Mouse (Mus musculus) heart, embryonic 11.5 days (tissue): ENCODE measurements around the gene Pde9a. TPM values are rescaled to one million over a fixed set of nuclear protein-coding genes. Genes with fewer than 3 reads are reported as not detected.

ENCODE experiments used
- ATAC-seq: fragments of 200-750 bp; cut with Nextera tagmentation; replicated peaks from 2 replicates; pipeline ENCODE4 v1.8.0; 2017; ENCODE audit warnings: moderate library complexity; ENCODE audit not compliant: insufficient number of reproducible peaks, low FRiP score, low TSS enrichment
- H3K27ac ChIP-seq: fragments of 300-500 bp; sonication (generic); 2 replicates; pipeline ENCODE4 v1.5.1; 2014; ENCODE audit warnings: mild to moderate bottlenecking, low read depth, low read length
- H3K27me3 ChIP-seq: fragments of 300-500 bp; sonication (generic); 2 replicates; pipeline ENCODE4 v1.6.1; 2014; ENCODE audit warnings: mild to moderate bottlenecking, low read length, mixed read lengths; ENCODE audit not compliant: control insufficient read depth, insufficient read depth
- H3K36me3 ChIP-seq: fragments of 300-500 bp; sonication (generic); 2 replicates; pipeline ENCODE4 v1.6.1; 2014; ENCODE audit warnings: mild to moderate bottlenecking, low read length, moderate library complexity, mixed read lengths; ENCODE audit not compliant: control insufficient read depth, insufficient read depth
- H3K4me1 ChIP-seq: fragments of 300-500 bp; sonication (generic); 2 replicates; pipeline ENCODE4 v1.6.1; 2014; ENCODE audit warnings: low read length; ENCODE audit not compliant: control insufficient read depth, insufficient read depth
- H3K4me2 ChIP-seq: fragments of 300-500 bp; sonication (generic); 2 replicates; pipeline ENCODE4 v1.6.1; 2014; ENCODE audit warnings: mild to moderate bottlenecking, moderate library complexity
- H3K4me3 ChIP-seq: fragments of 300-500 bp; sonication (generic); 2 replicates; pipeline ENCODE4 v1.5.1; 2014; ENCODE audit warnings: low read depth, low read length
- H3K9ac ChIP-seq: fragments of 300-500 bp; sonication (generic); 2 replicates; pipeline ENCODE4 v1.6.1; 2014; ENCODE audit warnings: mild to moderate bottlenecking, low read depth, low read length, moderate library complexity
- H3K9me3 ChIP-seq: fragments of 300-500 bp; sonication (generic); replicated peaks from 2 replicates; pipeline ENCODE4 v1.6.1; 2016; ENCODE audit warnings: low read length; ENCODE audit not compliant: control insufficient read depth
- WGBS: fragments of 180-500 bp; shearing (Covaris S2); extraction: QIAGEN DNeasy Blood & Tissue Kit; methylation state at CpG from one replicate; pipeline ENCODE4 v1.1.7; 2014; ENCODE audit not compliant: insufficient replicate concordance; 5-methylcytosine and 5-hydroxymethylcytosine counted together
- polyA plus RNA-seq: library from polyadenylated mRNA; unstranded; fragments of >200 nt; fragmentation: Nextera tagmentation; extraction: Ambion mirVana; gene quantifications from 2 replicates; pipeline ENCODE4 v1.2.1, GENCODE M21; 2014

Gene Pde9a
- polyA plus RNA-seq, 1 experiment from 2014 or later, result 7.1 TPM

GRCm38 (mm10) chr17:31510944-31511343 is 124.9 kb downstream of the Pde9a start:
- Histone ChIP-seq H3K4me1 (peaks cover 9% of the 10 kb centered on the region; the same call in 1 of the 2 replicates), H3K4me2 (peak overlapping the region; percentile 82), H3K27ac (no peak overlapping the region), H3K36me3 (peaks cover 8% of the 10 kb centered on the region; the same call in 1 of the 2 replicates), H3K4me3 (peak overlapping the region; percentile 79), H3K27me3 (no peaks in the 10 kb centered on the region), H3K9me3 (no peaks in the 10 kb centered on the region), H3K9ac (no peak overlapping the region)
- 93% methylated on average over 6 of the region's 6 CpGs for WGBS
- no peak for ATAC-seq

DNA sequence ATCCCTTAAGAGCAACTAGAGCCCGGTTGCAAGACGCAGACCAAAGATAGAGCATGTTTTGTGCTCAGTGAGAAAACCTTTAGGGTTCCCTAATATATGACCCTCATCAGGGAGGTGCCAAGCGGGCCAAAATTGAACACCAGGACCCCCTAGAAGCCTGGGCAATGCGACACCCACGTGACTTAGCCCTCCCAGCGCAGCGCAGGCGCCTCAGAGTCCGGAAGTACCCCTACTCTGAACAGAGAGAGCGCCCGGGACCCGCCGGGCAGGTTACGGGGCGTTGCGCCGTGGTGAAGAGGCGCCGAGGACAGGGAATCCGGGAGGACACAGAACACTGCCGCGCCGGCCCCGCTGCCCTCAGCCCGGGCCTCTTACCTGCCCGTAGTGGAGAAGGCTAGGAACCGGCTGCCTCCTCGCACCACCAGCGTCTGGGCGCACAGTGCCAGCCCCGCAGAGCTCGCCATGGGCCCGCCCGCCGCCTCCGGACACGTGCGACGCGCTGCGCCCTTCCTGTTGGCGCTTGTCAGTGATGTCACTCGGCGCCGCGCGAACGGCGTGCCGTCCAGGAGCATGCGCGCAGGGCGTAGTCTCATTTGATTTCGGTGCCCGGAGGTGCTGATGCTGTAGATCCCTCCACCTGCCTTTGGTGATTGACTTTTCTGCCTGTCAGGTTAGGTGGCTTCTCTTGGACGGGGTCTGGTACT is 125.9 kb downstream of the Pde9a start:
- ATAC-seq, result peak; percentile 91
- peak overlapping the region; percentile 84 for H3K9ac ChIP-seq
- peak overlapping the region; percentile 79 for H3K4me3 ChIP-seq
- H3K36me3 ChIP-seq, result peaks cover 8% of the 10 kb centered on the region; the same call in 1 of the 2 replicates
- H3K4me1 ChIP-seq, result peaks cover 9% of the 10 kb centered on the region; the same call in 1 of the 2 replicates
- peak overlapping the region; percentile 82 for H3K4me2 ChIP-seq
- H3K9me3 ChIP-seq, result no peaks in the 10 kb centered on the region
- under 1% methylated on average over 56 of the region's 56 CpGs for WGBS
- no peaks in the 10 kb centered on the region for H3K27me3 ChIP-seq
- peak overlapping the region; percentile 76 for H3K27ac ChIP-seq

- Histone ChIP-seq H3K4me2 (peak overlapping the region; percentile 82), H3K27ac (0 out of 2 replicates have a peak overlapping the region, but pooled peaks have one; percentile 76), H3K4me3 (peak overlapping the region; percentile 79), H3K36me3 (peaks cover 7% of the 10 kb centered on the region; the same call in 1 of the 2 replicates), H3K4me1 (peaks cover 9% of the 10 kb centered on the region; the same call in 1 of the 2 replicates), H3K9me3 (no peaks in the 10 kb centered on the region), H3K9ac (peak overlapping the region; percentile 84), H3K27me3 (no peaks in the 10 kb centered on the region)
- no peak for ATAC-seq
- WGBS, result 17% methylated on average over 6 of the region's 6 CpGs
Measured at GRCm38 (mm10) chr17:31512593-31512992, 126.6 kb downstream of the Pde9a start.

DNA sequence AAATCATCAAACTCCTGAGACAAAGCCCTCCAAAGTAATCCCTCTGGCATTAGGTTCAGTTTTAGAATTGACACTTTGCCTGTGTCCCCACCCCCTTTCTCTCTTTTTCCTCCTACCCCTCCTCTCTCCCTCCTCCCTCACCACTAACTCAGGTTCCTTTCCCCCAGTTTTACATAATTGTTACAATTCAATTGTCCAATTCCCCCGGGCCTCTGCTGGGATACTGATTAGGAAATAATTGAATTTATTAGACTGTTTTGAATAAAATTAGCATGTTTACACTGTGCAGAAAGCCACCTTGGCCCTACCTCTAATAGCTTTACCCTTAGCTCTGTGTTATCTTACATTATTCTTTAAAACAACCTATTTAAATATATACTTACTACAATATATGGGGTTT is 128.7 kb downstream of the Pde9a start:
- Histone ChIP-seq H3K27ac (no peak overlapping the region), H3K4me3 (no peak overlapping the region), H3K27me3 (no peaks in the 10 kb centered on the region), H3K9me3 (no peaks in the 10 kb centered on the region), H3K9ac (no peak overlapping the region), H3K36me3 (0 out of 2 replicates have a peak, but pooled peaks cover 3% of the 10 kb centered on the region), H3K4me2 (no peak overlapping the region), H3K4me1 (peaks cover 9% of the 10 kb centered on the region; the same call in 1 of the 2 replicates)
- 68% methylated on average over 1 of the region's 1 CpGs for WGBS
- no peak for ATAC-seq

GRCm38 (mm10) chr17:31519344-31519945 is 133.4 kb downstream of the Pde9a start:
- Histone ChIP-seq H3K9ac (peak overlapping the region; percentile 52; the same call in 1 of the 2 replicates), H3K27ac (peak overlapping the region; percentile 10; the same call in 1 of the 2 replicates), H3K9me3 (no peaks in the 10 kb centered on the region), H3K36me3 (peaks cover 6% of the 10 kb centered on the region; the same call in 1 of the 2 replicates), H3K4me3 (peak overlapping the region; percentile 97), H3K4me2 (peak overlapping the region; percentile 81), H3K27me3 (no peaks in the 10 kb centered on the region), H3K4me1 (peaks cover 7% of the 10 kb centered on the region; the same call in 1 of the 2 replicates)
- 1% methylated on average over 7 of the region's 7 CpGs for WGBS
- ATAC-seq, result peak; percentile 35; the same call in 1 of the 2 replicates

DNA sequence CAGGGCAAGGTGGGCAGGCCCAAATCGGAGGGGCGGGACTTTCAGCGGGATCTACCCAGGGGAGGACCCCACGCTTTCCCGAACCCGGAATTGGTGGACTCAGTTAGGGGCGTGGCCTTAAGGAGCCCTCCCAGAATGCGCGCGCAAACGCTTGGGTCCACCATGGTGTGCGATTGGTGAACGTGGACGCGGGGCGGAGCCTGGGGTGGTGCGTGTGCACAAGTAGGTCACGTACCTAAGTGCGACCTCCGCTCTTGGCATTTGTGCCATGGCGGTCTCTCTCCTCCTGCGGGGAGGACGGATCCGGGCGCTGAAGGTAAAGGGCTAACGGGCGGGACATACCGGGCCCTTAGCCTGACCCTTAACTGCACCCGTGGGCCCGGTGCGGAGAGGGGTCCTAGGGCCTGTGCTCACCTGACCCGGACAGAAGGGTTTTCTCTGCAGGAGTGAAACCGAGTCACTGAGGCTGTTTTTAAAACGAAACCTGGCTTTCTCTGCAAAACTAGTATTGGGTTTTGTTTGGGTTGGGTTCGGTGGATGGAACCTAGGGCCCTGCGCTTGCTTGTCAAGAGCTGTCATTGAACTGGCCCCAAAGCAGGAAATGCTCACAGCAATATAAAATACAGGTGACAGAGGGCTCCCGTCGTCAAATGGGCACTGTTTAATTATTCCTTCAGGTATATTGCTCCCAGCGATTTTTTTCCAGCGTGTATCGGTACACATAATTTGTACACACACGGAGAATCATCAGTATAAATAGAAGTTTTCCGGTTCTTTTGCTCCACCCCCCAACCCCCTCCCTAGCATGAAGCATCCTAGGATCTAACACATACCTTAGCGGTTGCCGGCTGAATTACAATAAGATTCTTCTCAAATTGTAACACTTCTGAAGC is 134.2 kb downstream of the Pde9a start, which contains the start of the genes Wdr4 and Ndufv3:
TSS of gene Wdr4 (minus strand) at position 35 of the 893 bp plus-strand sequence.
TSS of gene Ndufv3 (plus strand) at position 170 of the 893 bp plus-strand sequence.
- Histone ChIP-seq H3K4me2 (peak within 1 kb of the TSS; percentile 81), H3K9ac (peak within 1 kb of the TSS; percentile 87), H3K9me3 (no peaks in the 10 kb centered on the region), H3K4me1 (peaks cover 7% of the 10 kb centered on the region; the same call in 1 of the 2 replicates), H3K27me3 (no peaks in the 10 kb centered on the region), H3K36me3 (peaks cover 7% of the 10 kb centered on the region; the same call in 1 of the 2 replicates), H3K27ac (peak within 1 kb of the TSS; percentile 71), H3K4me3 (peak within 1 kb of the TSS; percentile 97)
- ATAC-seq, result peak; percentile 96
- WGBS, result under 1% methylated on average over 45 of the region's 45 CpGs

- Histone ChIP-seq H3K4me2 (peak overlapping the region; percentile 81), H3K9ac (peak overlapping the region; percentile 87), H3K27me3 (no peaks in the 10 kb centered on the region), H3K4me3 (peak overlapping the region; percentile 97), H3K36me3 (peaks cover 12% of the 10 kb centered on the region; the same call in 1 of the 2 replicates), H3K9me3 (no peaks in the 10 kb centered on the region), H3K4me1 (peaks cover 7% of the 10 kb centered on the region; the same call in 1 of the 2 replicates), H3K27ac (peak overlapping the region; percentile 41; the same call in 1 of the 2 replicates)
- 14% methylated on average over 3 of the region's 3 CpGs for WGBS
- ATAC-seq, result no peak
Measured at GRCm38 (mm10) chr17:31520895-31521294, 134.9 kb downstream of the Pde9a start.

- ATAC-seq, result no peak
Measured at GRCm38 (mm10) chr17:31521948-31522347, 135.9 kb downstream of the Pde9a start.

More at GRCm38 (mm10) chr17:31521948-31522347, 135.9 kb downstream of the Pde9a start:
- no peak overlapping the region for H3K4me3 ChIP-seq
- peaks cover 7% of the 10 kb centered on the region; the same call in 1 of the 2 replicates for H3K4me1 ChIP-seq
- WGBS, result 87% methylated on average over 6 of the region's 6 CpGs
- no peak overlapping the region for H3K27ac ChIP-seq
- no peaks in the 10 kb centered on the region for H3K9me3 ChIP-seq
- H3K9ac ChIP-seq, result no peak overlapping the region
- no peaks in the 10 kb centered on the region for H3K27me3 ChIP-seq
- H3K36me3 ChIP-seq, result peaks cover 12% of the 10 kb centered on the region; the same call in 1 of the 2 replicates
- H3K4me2 ChIP-seq, result no peak overlapping the region
